Mouse (Mus musculus): ENCODE results near the gene Crisp2. TPM values are rescaled to one million over a fixed set of nuclear protein-coding genes. Genes with fewer than 3 reads are reported as not detected.
"Not testable (repeated sequence)": the region's sequence is repeated elsewhere in the genome, so short reads cannot be mapped to it uniquely, and the experiment has no call there.

Gene Crisp2
- total RNA-seq, 2 experiments from 2014 or later: not detected

DNA sequence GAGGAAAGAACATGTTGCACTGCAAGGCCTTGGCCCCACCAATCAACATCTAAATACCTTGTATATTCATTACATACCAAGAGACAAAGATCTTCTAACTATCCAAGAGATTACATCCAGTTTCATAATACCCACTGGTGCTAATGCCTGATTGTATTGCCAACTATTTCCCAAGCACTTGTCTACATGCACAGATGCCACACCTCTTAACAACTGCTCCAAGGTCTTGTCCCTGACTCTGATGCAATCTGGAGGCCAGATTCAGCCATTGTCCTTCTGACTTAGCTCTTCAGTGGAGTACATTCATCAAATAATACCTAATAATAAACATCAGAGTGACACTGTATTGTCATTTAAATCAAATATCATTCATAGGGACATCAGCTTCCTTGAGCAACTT lies 89.7 kb downstream of the Crisp2 start:
- DNase-seq (ENCODE audit: low spot score in 2 of 2): not testable (repeated sequence)

DNA sequence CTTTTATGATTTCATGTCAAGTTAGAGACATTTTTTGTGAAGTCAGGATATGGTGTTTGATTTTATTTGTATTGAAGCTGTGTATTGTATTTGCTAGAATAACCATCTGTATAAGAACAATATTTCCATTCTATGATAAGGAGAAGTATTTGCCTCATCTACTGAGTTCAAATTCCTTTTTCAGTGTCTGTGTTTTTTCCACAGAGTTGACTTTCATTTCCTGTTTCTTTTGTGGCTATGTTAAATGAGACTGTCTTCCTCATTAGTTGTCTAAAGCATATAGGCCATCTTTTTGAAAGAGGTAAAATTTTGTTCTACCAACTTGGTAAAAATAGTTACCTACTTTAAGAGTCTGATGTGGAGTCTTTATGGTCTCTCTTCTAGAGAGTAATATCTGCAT lies 90.5 kb downstream of the Crisp2 start:
- DNase-seq (ENCODE audit: low spot score in 2 of 2): no peak

Other genes starting within 250 kb of the Crisp2 start
- gene Esp6, start 245.5 kb downstream of the Crisp2 start, total RNA-seq (2021): not detected
- gene Esp4, start 208.4 kb downstream of the Crisp2 start, total RNA-seq (2021): not detected
- gene Esp3, start 174.9 kb downstream of the Crisp2 start, total RNA-seq (2021): not detected
- gene Esp1, start 79.9 kb downstream of the Crisp2 start, total RNA-seq (2021): not detected
- gene Rhag, start 4.1 kb upstream of the Crisp2 start, total RNA-seq (2021): not detected
- gene 9130008F23Rik, start 73.6 kb upstream of the Crisp2 start, total RNA-seq (2021): under 1 TPM; 0.53 to 0.69 TPM
- gene Glyatl3, start 107.3 kb upstream of the Crisp2 start, total RNA-seq (2021): not detected
- 10 to 100 TPM; 33.7 to 34.4 TPM for gene Mut, start 127.7 kb upstream of the Crisp2 start, total RNA-seq (2021)
- gene Cenpq, start 128.0 kb upstream of the Crisp2 start, total RNA-seq (2021): 1 to 10 TPM; 5.1 to 6.3 TPM